Mouse (Mus musculus) forebrain, embryonic 16.5 days (tissue): ENCODE measurements around the gene Slc1a3. TPM values are rescaled to one million over a fixed set of nuclear protein-coding genes. Genes with fewer than 3 reads are reported as not detected.

Experiments
- ATAC-seq: fragments of 200-750 bp; cut with Nextera tagmentation; 2 replicates; pipeline ENCODE4 v1.8.0; 2017; ENCODE audit warnings: mild to moderate bottlenecking, moderate library complexity
- H3K27ac ChIP-seq: fragments of 300-500 bp; sonication (generic); 2 replicates; pipeline ENCODE4 v1.5.1; 2014; ENCODE audit warnings: low read length, control low read depth
- H3K27me3 ChIP-seq: fragments of 300-500 bp; sonication (generic); replicated peaks from 2 replicates; pipeline ENCODE4 v1.6.1; 2014; ENCODE audit warnings: low read length; ENCODE audit not compliant: control insufficient read depth, insufficient read depth
- H3K36me3 ChIP-seq: fragments of 300-500 bp; sonication (generic); 2 replicates; pipeline ENCODE4 v1.6.1; 2014; ENCODE audit not compliant: control insufficient read depth, insufficient read depth
- H3K4me1 ChIP-seq: fragments of 300-500 bp; sonication (generic); replicated peaks from 2 replicates; pipeline ENCODE4 v1.6.1; 2014; ENCODE audit warnings: low read length; ENCODE audit not compliant: control insufficient read depth, insufficient read depth
- H3K4me2 ChIP-seq: fragments of 300-500 bp; sonication (generic); 2 replicates; pipeline ENCODE4 v1.6.1; 2014; ENCODE audit warnings: mild to moderate bottlenecking, low read length, control low read depth
- H3K4me3 ChIP-seq: fragments of 300-500 bp; sonication (generic); replicated peaks from 2 replicates; pipeline ENCODE4 v1.5.1; 2014; ENCODE audit warnings: mild to moderate bottlenecking, low read length, control low read depth
- H3K9ac ChIP-seq: fragments of 300-500 bp; sonication (generic); replicated peaks from 2 replicates; pipeline ENCODE4 v1.6.1; 2014; ENCODE audit warnings: low read depth, low read length, control low read depth
- H3K9me3 ChIP-seq: fragments of 300-500 bp; sonication (generic); 2 replicates; pipeline ENCODE4 v1.6.1; 2016; ENCODE audit warnings: low read length; ENCODE audit not compliant: control insufficient read depth
- WGBS: fragments of 180-500 bp; shearing (Covaris S2); extraction: QIAGEN DNeasy Blood & Tissue Kit; methylation state at CpG from one replicate; pipeline ENCODE4 v1.1.7; 2014; 5-methylcytosine and 5-hydroxymethylcytosine counted together
- polyA plus RNA-seq: library from polyadenylated mRNA; unstranded; fragments of >200 nt; fragmentation: Nextera tagmentation; extraction: Ambion mirVana; gene quantifications from 2 replicates; pipeline ENCODE4 v1.2.1, GENCODE M21; 2015

Gene Slc1a3
- polyA plus RNA-seq, 1 experiment from 2014 or later, result 122 TPM

GRCm38 (mm10) chr15:8733669-8734362, 23.3 kb upstream of the Slc1a3 start:
- no peaks in the 10 kb centered on the region; the same call in 1 of the 2 replicates for H3K27me3 ChIP-seq
- H3K36me3 ChIP-seq, result no peaks in the 10 kb centered on the region
- WGBS, result 16% methylated on average over 7 of the region's 7 CpGs
- ATAC-seq, result peak; percentile 57; the same call in 1 of the 2 replicates
- H3K4me2 ChIP-seq, result no peak overlapping the region
- H3K27ac ChIP-seq, result no peak overlapping the region; the same call in 1 of the 2 replicates
- no peaks in the 10 kb centered on the region for H3K9me3 ChIP-seq
- H3K4me1 ChIP-seq, result no peaks in the 10 kb centered on the region; the same call in 1 of the 2 replicates
- no peak overlapping the region for H3K9ac ChIP-seq
- no peak overlapping the region for H3K4me3 ChIP-seq

GRCm38 (mm10) chr15:8728861-8729260, 18.3 kb upstream of the Slc1a3 start:
- ATAC-seq, result no peak
- Histone ChIP-seq H3K4me3 (no peak overlapping the region), H3K9ac (no peak overlapping the region), H3K27ac (no peak overlapping the region), H3K27me3 (no peaks in the 10 kb centered on the region; the same call in 1 of the 2 replicates), H3K36me3 (no peaks in the 10 kb centered on the region), H3K4me1 (no peaks in the 10 kb centered on the region; the same call in 1 of the 2 replicates), H3K4me2 (no peak overlapping the region), H3K9me3 (no peaks in the 10 kb centered on the region)
- 93% methylated on average over 7 of the region's 7 CpGs for WGBS

GRCm38 (mm10) chr15:8722386-8723100, 12.0 kb upstream of the Slc1a3 start:
- Histone ChIP-seq H3K4me3 (no peak overlapping the region), H3K27ac (no peak overlapping the region), H3K4me1 (no peaks in the 10 kb centered on the region), H3K9me3 (no peaks in the 10 kb centered on the region), H3K27me3 (no peaks in the 10 kb centered on the region), H3K9ac (no peak overlapping the region), H3K36me3 (no peaks in the 10 kb centered on the region), H3K4me2 (no peak overlapping the region)
- ATAC-seq, result no peak
- WGBS, result 88% methylated on average over 14 of the region's 14 CpGs

GRCm38 (mm10) chr15:8721746-8722145, 11.2 kb upstream of the Slc1a3 start:
- Histone ChIP-seq H3K36me3 (no peaks in the 10 kb centered on the region), H3K27me3 (no peaks in the 10 kb centered on the region), H3K27ac (no peak overlapping the region), H3K9ac (no peak overlapping the region), H3K4me3 (no peak overlapping the region), H3K9me3 (no peaks in the 10 kb centered on the region), H3K4me2 (no peak overlapping the region), H3K4me1 (peaks cover 6% of the 10 kb centered on the region)
- no peak for ATAC-seq
- 94% methylated on average over 3 of the region's 3 CpGs for WGBS

- Histone ChIP-seq H3K9ac (no peak overlapping the region), H3K36me3 (no peaks in the 10 kb centered on the region), H3K4me3 (no peak overlapping the region), H3K27me3 (no peaks in the 10 kb centered on the region), H3K4me1 (peaks cover 11% of the 10 kb centered on the region), H3K4me2 (no peak overlapping the region), H3K27ac (no peak overlapping the region), H3K9me3 (no peaks in the 10 kb centered on the region)
- WGBS, result 33% methylated on average over 3 of the region's 3 CpGs
- ATAC-seq, result no peak
Observed at GRCm38 (mm10) chr15:8721005-8721404, 10.4 kb upstream of the Slc1a3 start.

- Histone ChIP-seq H3K9me3 (no peaks in the 10 kb centered on the region), H3K4me2 (no peak overlapping the region), H3K4me3 (no peak overlapping the region), H3K27me3 (no peaks in the 10 kb centered on the region), H3K27ac (no peak overlapping the region), H3K36me3 (no peaks in the 10 kb centered on the region), H3K9ac (no peak overlapping the region), H3K4me1 (peaks cover 11% of the 10 kb centered on the region)
- ATAC-seq, result no peak
- 78% methylated on average over 3 of the region's 3 CpGs for WGBS
Observed at GRCm38 (mm10) chr15:8718496-8718895, 7.9 kb upstream of the Slc1a3 start.

GRCm38 (mm10) chr15:8717021-8717571, 6.5 kb upstream of the Slc1a3 start:
- Histone ChIP-seq H3K36me3 (no peaks in the 10 kb centered on the region), H3K4me3 (0 out of 2 replicates have a peak overlapping the region, but pooled peaks have one; percentile 1), H3K4me1 (peaks cover 11% of the 10 kb centered on the region), H3K27ac (peak overlapping the region; percentile 53; the same call in 1 of the 2 replicates), H3K9ac (no peak overlapping the region), H3K27me3 (no peaks in the 10 kb centered on the region), H3K4me2 (peak overlapping the region; percentile 41), H3K9me3 (no peaks in the 10 kb centered on the region)
- ATAC-seq, result peak; percentile 80
- WGBS, result 7% methylated on average over 6 of the region's 6 CpGs

- peak; percentile 31 for ATAC-seq
- Histone ChIP-seq H3K9ac (no peak overlapping the region), H3K4me3 (peak overlapping the region; percentile 1; the same call in 1 of the 2 replicates), H3K4me1 (peaks cover 16% of the 10 kb centered on the region), H3K27me3 (no peaks in the 10 kb centered on the region), H3K4me2 (peak overlapping the region; percentile 41), H3K36me3 (no peaks in the 10 kb centered on the region), H3K27ac (peak overlapping the region; percentile 53; the same call in 1 of the 2 replicates), H3K9me3 (no peaks in the 10 kb centered on the region)
- WGBS, result 8% methylated on average over 12 of the region's 12 CpGs
Observed at GRCm38 (mm10) chr15:8716330-8716964, 5.9 kb upstream of the Slc1a3 start.

GRCm38 (mm10) chr15:8715666-8716065, 5.1 kb upstream of the Slc1a3 start:
- Histone ChIP-seq H3K27me3 (no peaks in the 10 kb centered on the region), H3K9ac (no peak overlapping the region), H3K27ac (no peak overlapping the region), H3K4me1 (peaks cover 21% of the 10 kb centered on the region), H3K4me2 (no peak overlapping the region), H3K9me3 (no peaks in the 10 kb centered on the region), H3K4me3 (no peak overlapping the region), H3K36me3 (no peaks in the 10 kb centered on the region)
- no peak for ATAC-seq
